Mouse (Mus musculus): ENCODE measurements around the gene Cd101.

- TF ChIP-seq CTCF (IDR thresholded peaks at IDR 0.05; ENCODE audit: borderline replicate concordance, insufficient read depth, low read depth, low read length) (no peak), POLR2A (IDR thresholded peaks at IDR 0.05; ENCODE audit: borderline replicate concordance, insufficient read depth, low read length) (no peak)
Measured at GRCm38 (mm10) chr3:101070796-101071235, 41.5 kb upstream of the Cd101 start.
